Mouse (Mus musculus) midbrain, embryonic 11.5 days (tissue): ENCODE measurements at regions not wholly inside any gene's neighbourhood (a gene's known extent, or its start where the extent isn't known, plus 50 kb on each side); places are given as distances from the start of the nearest gene placed in this dataset.

Source experiments
- ATAC-seq: fragments of 200-750 bp; cut with Nextera tagmentation; 2 replicates; pipeline ENCODE4 v1.8.0; 2017; ENCODE audit warnings: moderate TSS enrichment, moderate library complexity; ENCODE audit not compliant: low FRiP score
- DNase-seq: peaks from one replicate; pipeline ENCODE4 v3.0.0; 2015; ENCODE audit warnings: low spot score; ENCODE audit errors: missing footprints
- H3K27ac ChIP-seq: fragments of 300-500 bp; sonication (generic); 2 replicates; pipeline ENCODE4 v1.5.1; 2014; ENCODE audit warnings: low read depth, low read length
- H3K27me3 ChIP-seq: fragments of 300-500 bp; sonication (generic); 2 replicates; pipeline ENCODE4 v1.6.1; 2014; ENCODE audit warnings: mild to moderate bottlenecking, low read length, moderate library complexity, mixed read lengths; ENCODE audit not compliant: control insufficient read depth, insufficient read depth
- H3K36me3 ChIP-seq: fragments of 300-500 bp; sonication (generic); 2 replicates; pipeline ENCODE4 v1.6.1; 2014; ENCODE audit warnings: mild to moderate bottlenecking, low read length, moderate library complexity, mixed read lengths; ENCODE audit not compliant: control insufficient read depth, insufficient read depth
- H3K4me1 ChIP-seq: fragments of 300-500 bp; sonication (generic); 2 replicates; pipeline ENCODE4 v1.6.1; 2014; ENCODE audit warnings: low read length; ENCODE audit not compliant: control insufficient read depth, insufficient read depth
- H3K4me2 ChIP-seq: fragments of 300-500 bp; sonication (generic); 2 replicates; pipeline ENCODE4 v1.6.1; 2014; ENCODE audit warnings: mild to moderate bottlenecking, moderate library complexity
- H3K4me3 ChIP-seq: fragments of 300-500 bp; sonication (generic); 2 replicates; pipeline ENCODE4 v1.5.1; 2014; ENCODE audit warnings: low read depth, low read length
- H3K9ac ChIP-seq: fragments of 300-500 bp; sonication (generic); 2 replicates; pipeline ENCODE4 v1.6.1; 2014; ENCODE audit warnings: low read length
- H3K9me3 ChIP-seq: fragments of 300-500 bp; sonication (generic); 2 replicates; pipeline ENCODE4 v1.6.1; 2016; ENCODE audit warnings: low read length; ENCODE audit not compliant: control insufficient read depth
- WGBS: fragments of 180-500 bp; shearing (Covaris S2); extraction: QIAGEN DNeasy Blood & Tissue Kit; methylation state at CpG from one replicate; pipeline ENCODE4 v1.1.7; 2014; 5-methylcytosine and 5-hydroxymethylcytosine counted together

GRCm38 (mm10) chr1:105074326-105074725, 282.2 kb downstream of the Rnf152 start:
- no peaks in the 10 kb centered on the region for H3K27me3 ChIP-seq
- H3K4me1 ChIP-seq = no peaks in the 10 kb centered on the region
- H3K9ac ChIP-seq = no peak overlapping the region
- no peak overlapping the region for H3K27ac ChIP-seq
- ATAC-seq (no peak), DNase-seq (peak; percentile 66)
- H3K4me2 ChIP-seq = no peak overlapping the region
- 61% methylated on average over 1 of the region's 1 CpGs for WGBS
- no peak overlapping the region for H3K4me3 ChIP-seq
- H3K36me3 ChIP-seq = no peaks in the 10 kb centered on the region
- H3K9me3 ChIP-seq = no peaks in the 10 kb centered on the region

- no peaks in the 10 kb centered on the region for H3K27me3 ChIP-seq
- no peaks in the 10 kb centered on the region for H3K9me3 ChIP-seq
- no peaks in the 10 kb centered on the region for H3K36me3 ChIP-seq
- 53% methylated on average over 3 of the region's 3 CpGs for WGBS
- no peak overlapping the region for H3K27ac ChIP-seq
- H3K4me1 ChIP-seq = no peaks in the 10 kb centered on the region
- H3K9ac ChIP-seq = no peak overlapping the region
- no peak overlapping the region for H3K4me3 ChIP-seq
- DNase-seq = no peak
- no peak for ATAC-seq
- no peak overlapping the region for H3K4me2 ChIP-seq
Measured at GRCm38 (mm10) chr1:105070661-105071455, 285.7 kb downstream of the Rnf152 start.

GRCm38 (mm10) chr1:105067902-105068301, 288.6 kb downstream of the Rnf152 start:
- H3K27ac ChIP-seq = no peak overlapping the region
- H3K27me3 ChIP-seq = no peaks in the 10 kb centered on the region
- DNase-seq = peak; percentile 73
- H3K9ac ChIP-seq = no peak overlapping the region
- no peaks in the 10 kb centered on the region for H3K36me3 ChIP-seq
- 73% methylated on average over 4 of the region's 4 CpGs for WGBS
- H3K4me3 ChIP-seq = no peak overlapping the region
- no peaks in the 10 kb centered on the region for H3K9me3 ChIP-seq
- no peak overlapping the region for H3K4me2 ChIP-seq
- no peak for ATAC-seq
- H3K4me1 ChIP-seq = no peaks in the 10 kb centered on the region

GRCm38 (mm10) chr1:105067049-105067795, 289.3 kb downstream of the Rnf152 start:
- Histone ChIP-seq H3K27me3 (no peaks in the 10 kb centered on the region), H3K9me3 (no peaks in the 10 kb centered on the region), H3K36me3 (no peaks in the 10 kb centered on the region), H3K4me2 (no peak overlapping the region), H3K4me3 (no peak overlapping the region), H3K4me1 (no peaks in the 10 kb centered on the region), H3K9ac (no peak overlapping the region), H3K27ac (no peak overlapping the region)
- 81% methylated on average over 4 of the region's 4 CpGs for WGBS
- peak; percentile 60 for DNase-seq
- ATAC-seq = no peak

DNA sequence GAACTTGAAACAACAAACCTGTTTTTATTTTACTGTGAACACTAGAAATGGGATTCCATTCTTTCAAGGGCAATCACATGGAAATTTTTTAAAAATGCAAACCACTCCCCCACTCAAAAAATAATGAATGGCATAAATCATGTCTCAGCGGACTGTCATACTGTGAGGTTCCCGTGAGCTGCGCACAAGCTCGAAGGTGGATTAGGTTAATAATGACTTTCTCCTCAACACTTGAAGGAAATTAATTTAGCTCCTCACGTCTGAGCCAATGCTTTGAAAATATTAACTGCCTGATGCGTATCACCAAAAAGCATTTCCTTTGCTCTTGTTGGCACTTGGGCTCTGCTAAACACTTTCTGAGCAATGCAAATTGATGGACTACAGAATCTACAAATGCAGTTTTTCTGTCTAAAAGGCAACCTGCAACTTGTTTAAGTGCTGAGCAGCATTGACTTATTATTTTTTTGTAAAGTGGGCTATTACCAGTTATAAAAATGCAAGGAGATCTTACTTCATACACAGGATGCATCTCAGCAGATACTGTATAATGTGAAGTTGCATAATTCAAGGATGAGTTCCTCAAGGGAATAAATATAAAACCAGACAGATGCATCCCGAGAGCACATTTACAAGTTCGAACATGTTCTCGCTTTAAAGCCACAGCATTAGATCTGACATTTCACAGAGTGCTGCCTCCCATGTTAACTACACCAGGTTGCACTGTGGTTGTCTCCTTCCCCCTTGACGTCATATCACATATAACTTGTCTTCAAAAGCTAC, 282.4 kb downstream of the Cdh20 start:
- H3K27me3 ChIP-seq = no peaks in the 10 kb centered on the region
- DNase-seq (no peak), ATAC-seq (no peak)
- no peak overlapping the region for H3K27ac ChIP-seq
- 92% methylated on average over 10 of the region's 10 CpGs for WGBS
- H3K4me2 ChIP-seq = no peak overlapping the region
- H3K4me1 ChIP-seq = no peaks in the 10 kb centered on the region
- no peak overlapping the region for H3K4me3 ChIP-seq
- no peaks in the 10 kb centered on the region for H3K9me3 ChIP-seq
- H3K36me3 ChIP-seq = no peaks in the 10 kb centered on the region
- H3K9ac ChIP-seq = no peak overlapping the region
